Mouse (Mus musculus) layer of hippocampus, adult 2 months (tissue): ENCODE results near the gene Commd1. TPM values are rescaled to one million over a fixed set of nuclear protein-coding genes. Genes with fewer than 3 reads are reported as not detected.

ENCODE experiments used
- DNase-seq, 2 experiments: peaks; one replicate each; pipeline ENCODE4 v3.0.0; 2022; ENCODE audit warnings: low spot score in 2 of 2
- H3K27ac ChIP-seq: fragments of 200-600 bp; 2 replicates; pipeline ENCODE4 v1.8.1; 2022
- H3K4me3 ChIP-seq: fragments of 200-600 bp; 2 replicates; pipeline ENCODE4 v1.8.1; 2022; ENCODE audit warnings: mild to moderate bottlenecking
- CTCF ChIP-seq: fragments of 200-600 bp; conservative IDR thresholded peaks from 2 replicates; pipeline ENCODE4 v1.8.1; 2022; ENCODE audit warnings: antibody characterized with exemption, mild to moderate bottlenecking, moderate library complexity
- total RNA-seq, 2 experiments: library from RNA; stranded (reverse); gene quantifications; 2 replicates each; pipeline ENCODE4 v1.2.3; 2021

Gene Commd1
- total RNA-seq, 2 experiments from 2014 or later: 51.2 to 60.4 TPM

- DNase-seq: no peak
Observed at GRCm38 (mm10) chr11:22981041-22981440, 1.1 kb downstream of the Commd1 start.

GRCm38 (mm10) chr11:22979221-22979620 lies 3.0 kb downstream of the Commd1 start:
- DNase-seq: no peak
- H3K27ac ChIP-seq: peak overlapping the region; percentile 44; the same call in 1 of the 2 replicates
- no peak for TF ChIP-seq CTCF
- H3K4me3 ChIP-seq: no peak overlapping the region; the same call in 1 of the 2 replicates

More at GRCm38 (mm10) chr11:22981041-22981440, 1.1 kb downstream of the Commd1 start:
- Histone ChIP-seq H3K27ac (peak overlapping the region; percentile 92; the same call in 1 of the 2 replicates), H3K4me3 (peak overlapping the region; percentile 85)
- no peak for TF ChIP-seq CTCF

GRCm38 (mm10) chr11:22978711-22979110 lies 3.5 kb downstream of the Commd1 start:
- Histone ChIP-seq H3K4me3 (no peak overlapping the region; the same call in 1 of the 2 replicates), H3K27ac (peak overlapping the region; percentile 44; the same call in 1 of the 2 replicates)
- no peak for DNase-seq
- no peak for TF ChIP-seq CTCF

- H3K4me3 ChIP-seq: no peak overlapping the region
- H3K27ac ChIP-seq: no peak overlapping the region
- TF ChIP-seq CTCF: no peak
- no peak for DNase-seq
Observed at GRCm38 (mm10) chr11:22978215-22978614, 4.0 kb downstream of the Commd1 start.

GRCm38 (mm10) chr11:22973599-22973998 lies 8.6 kb downstream of the Commd1 start:
- peak overlapping the region; percentile 95 for H3K27ac ChIP-seq
- no peak for TF ChIP-seq CTCF
- H3K4me3 ChIP-seq: peak overlapping the region; percentile 75
- DNase-seq: no peak

GRCm38 (mm10) chr11:22972746-22973526 lies 9.2 kb downstream of the Commd1 start:
- no peak for TF ChIP-seq CTCF
- Histone ChIP-seq H3K27ac (peak overlapping the region; percentile 95), H3K4me3 (peak overlapping the region; percentile 75)
- DNase-seq: peak; percentile 78 to 84

- H3K4me3 ChIP-seq: peak within 1 kb of the TSS; percentile 75
- DNase-seq: peak; percentile 63 to 77
- H3K27ac ChIP-seq: peak within 1 kb of the TSS; percentile 95
- no peak for TF ChIP-seq CTCF
Observed at GRCm38 (mm10) chr11:22971835-22972709, 10.1 kb downstream of the Commd1 start, which contains the start of gene Zrsr1. Gene Zrsr1, plus strand, starts transcription at chr11:22972005.

- TF ChIP-seq CTCF: no peak
- DNase-seq: no peak
- no peak overlapping the region for H3K4me3 ChIP-seq
- no peak overlapping the region for H3K27ac ChIP-seq
Observed at GRCm38 (mm10) chr11:22970546-22970945, 11.6 kb downstream of the Commd1 start.

- H3K27ac ChIP-seq: no peak overlapping the region
- no peak for DNase-seq
- no peak overlapping the region for H3K4me3 ChIP-seq
- TF ChIP-seq CTCF: peak; percentile 85
Observed at GRCm38 (mm10) chr11:22969486-22969885, 12.7 kb downstream of the Commd1 start.

- H3K4me3 ChIP-seq: no peak overlapping the region
- DNase-seq: no peak
- H3K27ac ChIP-seq: peak overlapping the region; percentile 40; the same call in 1 of the 2 replicates
- peak; percentile 79 for TF ChIP-seq CTCF
Observed at GRCm38 (mm10) chr11:22965503-22965902, 16.7 kb downstream of the Commd1 start.

GRCm38 (mm10) chr11:22964401-22964800 lies 17.8 kb downstream of the Commd1 start:
- no peak for DNase-seq
- TF ChIP-seq CTCF: no peak
- Histone ChIP-seq H3K4me3 (no peak overlapping the region), H3K27ac (peak overlapping the region; percentile 61)

GRCm38 (mm10) chr11:22962101-22962500 lies 20.1 kb downstream of the Commd1 start:
- Histone ChIP-seq H3K27ac (no peak overlapping the region), H3K4me3 (no peak overlapping the region)
- TF ChIP-seq CTCF: no peak
- DNase-seq: no peak
